Mouse (Mus musculus): ENCODE results near the gene Tnfrsf9. TPM values are rescaled to one million over a fixed set of nuclear protein-coding genes. Genes with fewer than 3 reads are reported as not detected.

Tnfrsf9 gene
- polyA plus RNA-seq, 1 experiment from 2014 or later, result 0.11 TPM

- Histone ChIP-seq H3K36me3 (ENCODE audit: control insufficient read depth, insufficient read depth, low read length) (no peaks in the 10 kb centered on the region), H3K9ac (ENCODE audit: low read length) (no peak overlapping the region), H3K27ac (ENCODE audit: low read depth, low read length) (no peak overlapping the region), H3K4me1 (ENCODE audit: control insufficient read depth, insufficient read depth, low read length) (peaks cover 3% of the 10 kb centered on the region; the same call in 1 of the 2 replicates), H3K27me3 (replicated peaks; ENCODE audit: control insufficient read depth, insufficient read depth, low read length) (no peaks in the 10 kb centered on the region), H3K4me2 (ENCODE audit: low read length) (no peak overlapping the region), H3K9me3 (replicated peaks; ENCODE audit: control insufficient read depth, low read length) (no peaks in the 10 kb centered on the region), H3K4me3 (ENCODE audit: low read depth, low read length) (no peak overlapping the region)
- 82% methylated on average over 7 of the region's 7 CpGs for WGBS
- no peak for DNase-seq (ENCODE audit: low spot score)
- ATAC-seq, result no peak
Measured at GRCm38 (mm10) chr4:150958536-150958935, 44.2 kb downstream of the Tnfrsf9 start.

DNA sequence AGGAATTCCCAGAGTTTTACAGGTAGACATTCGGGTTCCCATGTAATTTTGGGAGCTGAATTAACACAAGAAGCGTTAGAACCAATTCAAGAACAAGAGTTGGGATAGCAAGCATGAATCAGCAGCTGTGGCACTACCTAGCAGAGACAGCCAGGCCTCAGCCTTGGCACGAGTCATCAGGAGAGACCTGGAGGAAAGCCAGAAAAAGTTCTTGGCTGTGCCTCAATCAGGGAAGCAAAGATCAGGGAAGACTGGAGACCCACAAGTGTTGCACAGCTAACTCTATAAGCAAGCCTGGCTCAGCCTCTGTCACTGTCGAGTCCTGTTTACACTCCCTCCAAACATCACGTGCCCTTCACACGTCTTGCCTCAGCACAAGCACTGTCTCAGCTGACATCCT, 47.9 kb downstream of the Tnfrsf9 start:
- ATAC-seq, result no peak
- 62% methylated on average over 6 of the region's 6 CpGs for WGBS
- no peaks in the 10 kb centered on the region for H3K36me3 ChIP-seq (ENCODE audit: control insufficient read depth, insufficient read depth, low read length)

GRCm38 (mm10) chr4:150963711-150964110, 49.3 kb downstream of the Tnfrsf9 start:
- no peaks in the 10 kb centered on the region for H3K4me1 ChIP-seq (ENCODE audit: control insufficient read depth, insufficient read depth, low read length)
- H3K9ac ChIP-seq (ENCODE audit: low read length), result no peak overlapping the region
- H3K4me2 ChIP-seq (ENCODE audit: low read length), result no peak overlapping the region
- no peak for DNase-seq (ENCODE audit: low spot score)
- no peaks in the 10 kb centered on the region for H3K36me3 ChIP-seq (ENCODE audit: control insufficient read depth, insufficient read depth, low read length)
- H3K27me3 ChIP-seq (replicated peaks; ENCODE audit: control insufficient read depth, insufficient read depth, low read length), result no peaks in the 10 kb centered on the region
- H3K4me3 ChIP-seq (ENCODE audit: low read depth, low read length), result no peak overlapping the region
- 66% methylated on average over 2 of the region's 2 CpGs for WGBS
- no peak overlapping the region for H3K27ac ChIP-seq (ENCODE audit: low read depth, low read length)
- no peak for ATAC-seq
- H3K9me3 ChIP-seq (replicated peaks; ENCODE audit: control insufficient read depth, low read length), result no peaks in the 10 kb centered on the region

More for the DNA sequence above, 47.9 kb downstream of the Tnfrsf9 start:
- Histone ChIP-seq H3K27me3 (replicated peaks; ENCODE audit: control insufficient read depth, insufficient read depth, low read length) (no peaks in the 10 kb centered on the region), H3K4me2 (ENCODE audit: low read length) (no peak overlapping the region), H3K27ac (ENCODE audit: low read depth, low read length) (no peak overlapping the region), H3K9me3 (replicated peaks; ENCODE audit: control insufficient read depth, low read length) (no peaks in the 10 kb centered on the region), H3K9ac (ENCODE audit: low read length) (no peak overlapping the region), H3K4me1 (ENCODE audit: control insufficient read depth, insufficient read depth, low read length) (no peaks in the 10 kb centered on the region), H3K4me3 (ENCODE audit: low read depth, low read length) (no peak overlapping the region)
- peak; percentile 49 for DNase-seq (ENCODE audit: low spot score)

DNA sequence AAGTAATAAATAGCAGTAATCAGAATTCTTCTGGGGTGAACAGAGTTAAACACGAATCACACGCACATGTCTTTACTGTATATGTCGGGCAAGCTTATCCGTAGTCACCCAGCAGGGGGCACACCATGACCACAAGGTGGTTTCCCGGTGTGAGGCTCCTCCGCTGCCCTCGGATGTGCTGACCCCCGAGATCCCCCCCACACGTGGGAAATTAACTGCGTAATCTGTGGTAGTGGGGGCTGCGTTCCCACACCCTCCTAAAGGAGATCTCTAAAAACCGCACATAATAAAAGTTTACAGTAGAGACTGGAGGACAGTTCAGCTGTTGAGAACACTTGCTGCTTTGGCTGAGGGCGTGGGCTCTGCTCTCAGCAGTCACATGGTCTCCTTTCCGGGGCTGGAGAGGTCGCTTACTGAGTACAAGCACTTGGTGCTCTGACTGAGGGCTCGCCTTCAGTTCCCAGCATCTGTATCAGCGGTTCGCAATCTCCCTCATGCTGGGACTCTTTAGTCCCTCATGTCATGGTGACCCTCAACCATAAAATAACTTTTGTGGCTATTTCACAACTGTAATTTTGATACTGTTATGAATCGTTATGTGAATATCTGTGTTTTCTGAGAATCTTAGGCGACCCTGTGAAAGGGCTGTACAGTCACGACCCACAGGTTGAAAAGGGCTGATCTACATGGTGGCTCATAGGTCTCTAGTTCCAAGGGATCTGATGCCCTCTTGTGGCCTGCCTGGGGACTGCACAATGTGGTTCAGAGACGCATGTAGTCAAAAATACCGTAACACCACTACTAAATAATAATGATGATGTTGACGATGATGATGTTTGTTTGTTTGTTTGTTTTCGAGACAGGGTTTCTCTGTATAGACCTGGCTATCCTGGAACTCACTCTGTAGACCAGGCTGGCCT, 50.5 kb downstream of the Tnfrsf9 start:
- H3K4me3 ChIP-seq (ENCODE audit: low read depth, low read length), result no peak overlapping the region
- no peak overlapping the region for H3K27ac ChIP-seq (ENCODE audit: low read depth, low read length)
- no peaks in the 10 kb centered on the region for H3K36me3 ChIP-seq (ENCODE audit: control insufficient read depth, insufficient read depth, low read length)
- no peaks in the 10 kb centered on the region for H3K4me1 ChIP-seq (ENCODE audit: control insufficient read depth, insufficient read depth, low read length)
- ATAC-seq (peak; percentile 32; the same call in 1 of the 2 replicates), DNase-seq (ENCODE audit: low spot score) (peak; percentile 80)
- no peak overlapping the region for H3K9ac ChIP-seq (ENCODE audit: low read length)
- H3K9me3 ChIP-seq (replicated peaks; ENCODE audit: control insufficient read depth, low read length), result no peaks in the 10 kb centered on the region
- peak overlapping the region; percentile 18; the same call in 1 of the 2 replicates for H3K4me2 ChIP-seq (ENCODE audit: low read length)
- no peaks in the 10 kb centered on the region for H3K27me3 ChIP-seq (replicated peaks; ENCODE audit: control insufficient read depth, insufficient read depth, low read length)
- WGBS, result 14% methylated on average over 25 of the region's 25 CpGs

DNA sequence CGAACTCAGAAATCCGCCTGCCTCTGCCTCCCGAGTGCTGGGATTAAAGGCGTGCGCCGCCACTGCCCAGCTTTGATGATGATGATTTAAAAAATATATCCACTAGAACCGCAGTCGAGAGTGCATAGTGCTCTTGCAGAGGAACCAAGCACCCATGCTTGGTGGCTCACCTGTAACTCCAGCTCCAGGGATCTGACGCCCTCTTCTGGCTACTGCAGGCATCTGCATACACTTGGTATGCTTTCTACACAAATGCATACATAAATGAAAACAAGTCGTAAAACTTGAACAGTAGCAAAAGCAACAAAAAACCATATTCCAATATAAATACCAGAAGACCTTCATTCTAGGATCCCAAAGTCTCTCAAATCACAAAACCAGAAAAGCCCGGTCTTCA, 51.2 kb downstream of the Tnfrsf9 start:
- no peaks in the 10 kb centered on the region for H3K27me3 ChIP-seq (replicated peaks; ENCODE audit: control insufficient read depth, insufficient read depth, low read length)
- WGBS, result 79% methylated on average over 11 of the region's 11 CpGs
- H3K4me1 ChIP-seq (ENCODE audit: control insufficient read depth, insufficient read depth, low read length), result no peaks in the 10 kb centered on the region
- DNase-seq (ENCODE audit: low spot score) (no peak), ATAC-seq (no peak)
- H3K9me3 ChIP-seq (replicated peaks; ENCODE audit: control insufficient read depth, low read length), result no peaks in the 10 kb centered on the region
- H3K27ac ChIP-seq (ENCODE audit: low read depth, low read length), result no peak overlapping the region
- H3K36me3 ChIP-seq (ENCODE audit: control insufficient read depth, insufficient read depth, low read length), result no peaks in the 10 kb centered on the region
- H3K4me2 ChIP-seq (ENCODE audit: low read length), result no peak overlapping the region
- H3K9ac ChIP-seq (ENCODE audit: low read length), result no peak overlapping the region
- no peak overlapping the region for H3K4me3 ChIP-seq (ENCODE audit: low read depth, low read length)

DNA sequence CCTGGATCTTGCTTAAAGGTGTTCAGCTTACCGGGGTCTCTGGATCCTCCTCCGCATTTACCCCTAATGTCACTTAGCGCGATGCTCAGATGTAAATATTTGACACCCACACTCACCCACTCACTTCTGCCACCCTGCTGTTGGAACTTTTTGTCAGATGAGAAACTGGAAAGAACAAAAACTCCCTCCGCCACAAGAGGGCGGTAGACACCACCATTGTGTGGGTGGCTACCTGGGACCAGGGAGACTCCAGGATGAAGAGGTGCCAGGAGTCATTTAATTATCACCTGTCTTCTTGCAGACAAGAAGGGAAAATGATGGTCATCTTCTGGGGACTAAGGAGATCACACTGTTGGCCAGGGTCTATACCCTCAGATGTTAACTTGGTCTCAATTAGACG, 52.2 kb downstream of the Tnfrsf9 start:
- Histone ChIP-seq H3K36me3 (ENCODE audit: control insufficient read depth, insufficient read depth, low read length) (no peaks in the 10 kb centered on the region), H3K9me3 (replicated peaks; ENCODE audit: control insufficient read depth, low read length) (no peaks in the 10 kb centered on the region), H3K9ac (ENCODE audit: low read length) (no peak overlapping the region), H3K27ac (ENCODE audit: low read depth, low read length) (no peak overlapping the region), H3K4me1 (ENCODE audit: control insufficient read depth, insufficient read depth, low read length) (no peaks in the 10 kb centered on the region), H3K4me3 (ENCODE audit: low read depth, low read length) (no peak overlapping the region), H3K27me3 (replicated peaks; ENCODE audit: control insufficient read depth, insufficient read depth, low read length) (no peaks in the 10 kb centered on the region), H3K4me2 (ENCODE audit: low read length) (no peak overlapping the region)
- no peak for ATAC-seq
- peak; percentile 44 for DNase-seq (ENCODE audit: low spot score)
- 21% methylated on average over 7 of the region's 7 CpGs for WGBS

DNA sequence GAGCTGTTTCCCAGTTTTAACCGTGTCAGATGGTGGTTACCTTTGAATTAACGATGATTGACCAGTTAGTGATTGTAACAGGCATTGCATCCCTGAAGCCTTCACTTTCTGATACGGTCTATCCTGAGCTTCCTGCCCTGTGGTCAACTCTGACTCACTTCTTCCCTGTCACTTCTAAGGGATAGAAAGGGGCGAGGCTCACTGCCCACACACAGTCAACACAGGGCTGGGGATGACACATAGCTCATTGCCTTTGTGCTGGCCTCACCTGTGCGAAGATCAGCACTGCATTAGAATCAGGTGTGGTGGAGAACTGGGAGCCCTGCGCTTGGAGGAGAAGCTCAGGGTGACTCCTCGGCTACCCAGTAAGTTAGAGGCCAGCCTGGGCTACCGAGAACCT, 54.6 kb downstream of the Tnfrsf9 start:
- H3K27ac ChIP-seq (ENCODE audit: low read depth, low read length), result no peak overlapping the region
- no peaks in the 10 kb centered on the region for H3K9me3 ChIP-seq (replicated peaks; ENCODE audit: control insufficient read depth, low read length)
- no peak overlapping the region for H3K4me2 ChIP-seq (ENCODE audit: low read length)
- no peaks in the 10 kb centered on the region for H3K27me3 ChIP-seq (replicated peaks; ENCODE audit: control insufficient read depth, insufficient read depth, low read length)
- H3K36me3 ChIP-seq (ENCODE audit: control insufficient read depth, insufficient read depth, low read length), result no peaks in the 10 kb centered on the region
- no peak overlapping the region for H3K9ac ChIP-seq (ENCODE audit: low read length)
- H3K4me1 ChIP-seq (ENCODE audit: control insufficient read depth, insufficient read depth, low read length), result no peaks in the 10 kb centered on the region
- H3K4me3 ChIP-seq (ENCODE audit: low read depth, low read length), result no peak overlapping the region
- 91% methylated on average over 8 of the region's 8 CpGs for WGBS
- DNase-seq (ENCODE audit: low spot score) (no peak), ATAC-seq (no peak)

DNA sequence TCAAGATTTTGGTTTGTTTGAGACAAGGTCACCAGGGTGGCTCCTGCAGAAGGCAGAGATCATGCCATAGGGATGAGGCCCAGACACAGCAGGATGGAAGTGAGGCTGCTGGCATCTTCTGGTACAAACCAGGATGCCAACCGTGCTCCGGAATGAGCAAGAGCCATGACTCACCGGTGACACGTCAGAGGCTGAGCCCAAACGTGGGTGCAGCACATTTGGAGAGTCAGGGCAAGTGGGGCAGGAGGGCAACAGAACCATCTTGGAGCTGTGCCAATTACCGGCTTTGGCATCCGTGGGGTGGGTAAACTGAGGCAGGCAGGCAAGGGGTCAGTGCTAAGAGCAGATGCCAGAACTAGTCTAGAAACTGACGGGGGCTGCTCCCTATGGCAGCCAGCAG, 58.9 kb downstream of the Tnfrsf9 start:
- 83% methylated on average over 8 of the region's 8 CpGs for WGBS
- Histone ChIP-seq H3K4me2 (ENCODE audit: low read length) (no peak overlapping the region), H3K9me3 (replicated peaks; ENCODE audit: control insufficient read depth, low read length) (no peaks in the 10 kb centered on the region), H3K27me3 (replicated peaks; ENCODE audit: control insufficient read depth, insufficient read depth, low read length) (no peaks in the 10 kb centered on the region), H3K9ac (ENCODE audit: low read length) (no peak overlapping the region), H3K36me3 (ENCODE audit: control insufficient read depth, insufficient read depth, low read length) (no peaks in the 10 kb centered on the region), H3K4me3 (ENCODE audit: low read depth, low read length) (no peak overlapping the region), H3K4me1 (ENCODE audit: control insufficient read depth, insufficient read depth, low read length) (no peaks in the 10 kb centered on the region), H3K27ac (ENCODE audit: low read depth, low read length) (no peak overlapping the region)
- no peak for DNase-seq (ENCODE audit: low spot score)
- no peak for ATAC-seq

- no peak for ATAC-seq
- WGBS, result 44% methylated on average over 1 of the region's 1 CpGs
Measured at GRCm38 (mm10) chr4:150975145-150975544, 60.8 kb downstream of the Tnfrsf9 start.

More at GRCm38 (mm10) chr4:150975145-150975544, 60.8 kb downstream of the Tnfrsf9 start:
- Histone ChIP-seq H3K27ac (ENCODE audit: low read depth, low read length) (no peak overlapping the region), H3K4me1 (ENCODE audit: control insufficient read depth, insufficient read depth, low read length) (no peaks in the 10 kb centered on the region), H3K27me3 (replicated peaks; ENCODE audit: control insufficient read depth, insufficient read depth, low read length) (no peaks in the 10 kb centered on the region), H3K4me2 (ENCODE audit: low read length) (no peak overlapping the region), H3K9me3 (replicated peaks; ENCODE audit: control insufficient read depth, low read length) (no peaks in the 10 kb centered on the region), H3K4me3 (ENCODE audit: low read depth, low read length) (no peak overlapping the region), H3K36me3 (ENCODE audit: control insufficient read depth, insufficient read depth, low read length) (no peaks in the 10 kb centered on the region), H3K9ac (ENCODE audit: low read length) (no peak overlapping the region)
- DNase-seq (ENCODE audit: low spot score), result no peak
